Mouse (Mus musculus): ENCODE data around the gene 2310011J03Rik.

The 2310011J03Rik gene

GRCm38 (mm10) chr10:80292251-80293146, 27.8 kb downstream of the 2310011J03Rik start, which contains the start of gene Rps15:
TSS of gene Rps15 (plus strand) at chr10:80292453.
- DNase-seq (ENCODE audit: low spot score), result peak; percentile 96

- no peak for DNase-seq (ENCODE audit: low spot score)
These were observed 31.7 kb downstream of the 2310011J03Rik start for GRCm38 (mm10) chr10:80288657-80289056.

- no peak for DNase-seq (ENCODE audit: low spot score)
These were observed 32.2 kb downstream of the 2310011J03Rik start for GRCm38 (mm10) chr10:80288097-80288496.

- no peak for DNase-seq (ENCODE audit: low spot score)
These were observed 34.9 kb downstream of the 2310011J03Rik start for GRCm38 (mm10) chr10:80285222-80286070.

- peak; percentile 47 for DNase-seq (ENCODE audit: low spot score)
These were observed 37.6 kb downstream of the 2310011J03Rik start for GRCm38 (mm10) chr10:80282481-80283441.

- DNase-seq (ENCODE audit: low spot score), result peak; percentile 60
These were observed 38.4 kb downstream of the 2310011J03Rik start for GRCm38 (mm10) chr10:80281921-80282371.

GRCm38 (mm10) chr10:80281304-80281703, 39.0 kb downstream of the 2310011J03Rik start:
- DNase-seq (ENCODE audit: low spot score), result no peak

- DNase-seq (ENCODE audit: low spot score), result no peak
These were observed 41.1 kb downstream of the 2310011J03Rik start for GRCm38 (mm10) chr10:80279273-80279672.

GRCm38 (mm10) chr10:80278390-80278789, 41.9 kb downstream of the 2310011J03Rik start:
- no peak for DNase-seq (ENCODE audit: low spot score)

- no peak for DNase-seq (ENCODE audit: low spot score)
These were observed 44.1 kb downstream of the 2310011J03Rik start for GRCm38 (mm10) chr10:80276238-80276637.

GRCm38 (mm10) chr10:80273847-80274246, 46.5 kb downstream of the 2310011J03Rik start:
- DNase-seq (ENCODE audit: low spot score), result no peak

- no peak for DNase-seq (ENCODE audit: low spot score)
These were observed 48.3 kb downstream of the 2310011J03Rik start for GRCm38 (mm10) chr10:80271870-80272585.

GRCm38 (mm10) chr10:80271186-80271843, 49.0 kb downstream of the 2310011J03Rik start:
- no peak for DNase-seq (ENCODE audit: low spot score)

GRCm38 (mm10) chr10:80270734-80271181, 49.6 kb downstream of the 2310011J03Rik start:
- no peak for DNase-seq (ENCODE audit: low spot score)

- DNase-seq (ENCODE audit: low spot score), result no peak
These were observed 50.2 kb downstream of the 2310011J03Rik start for GRCm38 (mm10) chr10:80270099-80270498.

Data from urinary bladder, postnatal 14 days (tissue).